Mouse (Mus musculus) megakaryocyte, embryonic 14.5 days (primary cell): ENCODE data around the gene Ipmk.

Experiments used
- FLI1 ChIP-seq: IDR thresholded peaks from 2 replicates; pipeline ENCODE4 v1.6.1; 2012; ENCODE audit warnings: low read length, inconsistent platforms, mixed read lengths
- GATA1 ChIP-seq: IDR thresholded peaks from 3 replicates; pipeline ENCODE4 v1.6.1; 2012; ENCODE audit warnings: mixed read lengths, low read length, inconsistent platforms, borderline replicate concordance

- TF ChIP-seq GATA1, result no peak
- TF ChIP-seq FLI1, result no peak
These were observed 21.9 kb downstream of the Ipmk start for GRCm38 (mm10) chr10:71369466-71369865.
